Mouse (Mus musculus): ENCODE data around the gene Dnajc11. TPM values are rescaled to one million over a fixed set of nuclear protein-coding genes. Genes with fewer than 3 reads are reported as not detected.
A peak's percentile ranks its signal among the peaks of the same experiment; 100 is the strongest.

Dnajc11 gene
- total RNA-seq, 2 experiments from 2014 or later: 57.8 to 77.5 TPM

GRCm38 (mm10) chr4:152029997-152030396 is 96.5 kb downstream of the Dnajc11 start:
- ATAC-seq (replicated peaks; ENCODE audit: poor library complexity, severe bottlenecking): peak; percentile 34

Other genes starting within 250 kb of the Dnajc11 start
- gene Camta1, start 71.8 kb upstream of the Dnajc11 start, total RNA-seq (2014; fragmentation: Nextera tagmentation): 35.5 and 75.7 TPM in 2 replicates
- 18.5 and 31.9 TPM in 2 replicates for gene Camta1, start 71.8 kb upstream of the Dnajc11 start, total RNA-seq (2017)
- gene Thap3, start 55.3 kb downstream of the Dnajc11 start, total RNA-seq (2014; fragmentation: Nextera tagmentation): 10.4 and 14.0 TPM in 2 replicates
- 4.9 and 10.8 TPM in 2 replicates for gene Thap3, start 55.3 kb downstream of the Dnajc11 start, total RNA-seq (2017)
- 1.4 and 5.7 TPM in 2 replicates for gene Phf13, start 62.6 kb downstream of the Dnajc11 start, total RNA-seq (2014; fragmentation: Nextera tagmentation)
- 2.1 and 2.4 TPM in 2 replicates for gene Phf13, start 62.6 kb downstream of the Dnajc11 start, total RNA-seq (2017)
- gene Klhl21, start 75.1 kb downstream of the Dnajc11 start, total RNA-seq (2014; fragmentation: Nextera tagmentation): 9.8 and 11.6 TPM in 2 replicates
- 4.3 and 6.3 TPM in 2 replicates for gene Klhl21, start 75.1 kb downstream of the Dnajc11 start, total RNA-seq (2017)
- gene Zbtb48, start 94.0 kb downstream of the Dnajc11 start, total RNA-seq (2014; fragmentation: Nextera tagmentation): 9.2 and 15.7 TPM in 2 replicates
- gene Zbtb48, start 94.0 kb downstream of the Dnajc11 start, total RNA-seq (2017): 5.2 and 10.3 TPM in 2 replicates
- gene Tas1r1, start 104.9 kb downstream of the Dnajc11 start, total RNA-seq (2014; fragmentation: Nextera tagmentation): 1.6 and 3.2 TPM in 2 replicates
- gene Tas1r1, start 104.9 kb downstream of the Dnajc11 start, total RNA-seq (2017): 1.0 and 2.6 TPM in 2 replicates
- 33.7 and 36.5 TPM in 2 replicates for gene Nol9, start 105.6 kb downstream of the Dnajc11 start, total RNA-seq (2014; fragmentation: Nextera tagmentation)
- gene Nol9, start 105.6 kb downstream of the Dnajc11 start, total RNA-seq (2017): 30.7 and 40.0 TPM in 2 replicates
- gene Plekhg5, start 138.8 kb downstream of the Dnajc11 start, total RNA-seq (2014; fragmentation: Nextera tagmentation): 0.34 and 7.6 TPM in 2 replicates
- 1.8 and 2.2 TPM in 2 replicates for gene Plekhg5, start 138.8 kb downstream of the Dnajc11 start, total RNA-seq (2017)
- gene Tnfrsf25, start 182.2 kb downstream of the Dnajc11 start, total RNA-seq (2014; fragmentation: Nextera tagmentation): not detected in 2 replicates
- gene Tnfrsf25, start 182.2 kb downstream of the Dnajc11 start, total RNA-seq (2017): 1.6 TPM in 1 of 2 replicates, not detected in the other
- 1.8 TPM in 1 of 2 replicates, not detected in the other for gene Espn, start 218.7 kb downstream of the Dnajc11 start, total RNA-seq (2014; fragmentation: Nextera tagmentation)
- gene Espn, start 218.7 kb downstream of the Dnajc11 start, total RNA-seq (2017): 0.43 TPM in 1 of 2 replicates, not detected in the other
- not detected in 2 replicates for gene Hes2, start 225.2 kb downstream of the Dnajc11 start, total RNA-seq (2014; fragmentation: Nextera tagmentation)
- not detected in 2 replicates for gene Hes2, start 225.2 kb downstream of the Dnajc11 start, total RNA-seq (2017)
- 124 and 134 TPM in 2 replicates for gene Acot7, start 244.4 kb downstream of the Dnajc11 start, total RNA-seq (2014; fragmentation: Nextera tagmentation)
- 79.4 and 89.5 TPM in 2 replicates for gene Acot7, start 244.4 kb downstream of the Dnajc11 start, total RNA-seq (2017)

Measured in granulocyte monocyte progenitor cell, adult 5-6 weeks (primary cell).